Mouse (Mus musculus) midbrain, embryonic 16.5 days (tissue): Measurements from ENCODE around the gene Vat1l. TPM values are rescaled to one million over a fixed set of nuclear protein-coding genes. Genes with fewer than 3 reads are reported as not detected.

Experiments
- ATAC-seq: fragments of 200-750 bp; cut with Nextera tagmentation; 2 replicates; pipeline ENCODE4 v1.8.0; 2017; ENCODE audit warnings: moderate TSS enrichment
- H3K27ac ChIP-seq: fragments of 300-500 bp; sonication (generic); 2 replicates; pipeline ENCODE4 v1.5.1; 2014; ENCODE audit warnings: mild to moderate bottlenecking, low read length, mixed read lengths
- H3K27me3 ChIP-seq: fragments of 300-500 bp; sonication (generic); 2 replicates; pipeline ENCODE4 v1.6.1; 2014; ENCODE audit warnings: low read depth, low read length, mixed read lengths; ENCODE audit not compliant: control insufficient read depth, insufficient read depth
- H3K36me3 ChIP-seq: fragments of 300-500 bp; sonication (generic); 2 replicates; pipeline ENCODE4 v1.6.1; 2014; ENCODE audit warnings: mild to moderate bottlenecking, low read length, moderate library complexity, mixed read lengths; ENCODE audit not compliant: control insufficient read depth, insufficient read depth
- H3K4me1 ChIP-seq: fragments of 300-500 bp; sonication (generic); 2 replicates; pipeline ENCODE4 v1.6.1; 2014; ENCODE audit warnings: mild to moderate bottlenecking, low read length, mixed read lengths; ENCODE audit not compliant: control insufficient read depth, insufficient read depth
- H3K4me2 ChIP-seq: fragments of 300-500 bp; sonication (generic); 2 replicates; pipeline ENCODE4 v1.6.1; 2014; ENCODE audit warnings: mild to moderate bottlenecking, low read length, mixed read lengths
- H3K4me3 ChIP-seq: fragments of 300-500 bp; sonication (generic); 2 replicates; pipeline ENCODE4 v1.5.1; 2014; ENCODE audit warnings: low read depth, mild to moderate bottlenecking, low read length, moderate library complexity, mixed read lengths
- H3K9ac ChIP-seq: fragments of 300-500 bp; sonication (generic); 2 replicates; pipeline ENCODE4 v1.6.1; 2014; ENCODE audit warnings: low read depth, low read length, mixed read lengths
- H3K9me3 ChIP-seq: fragments of 300-500 bp; sonication (generic); replicated peaks from 2 replicates; pipeline ENCODE4 v1.6.1; 2014; ENCODE audit warnings: mild to moderate bottlenecking, low read length, mixed read lengths; ENCODE audit not compliant: control insufficient read depth, poor library complexity, severe bottlenecking
- WGBS: fragments of 180-500 bp; shearing (Covaris S2); extraction: QIAGEN DNeasy Blood & Tissue Kit; methylation state at CpG from one replicate; pipeline ENCODE4 v1.1.7; 2014; 5-methylcytosine and 5-hydroxymethylcytosine counted together
- polyA plus RNA-seq: library from polyadenylated mRNA; unstranded; fragments of >200 nt; fragmentation: Nextera tagmentation; extraction: Ambion mirVana; gene quantifications from 2 replicates; pipeline ENCODE4 v1.2.1, GENCODE M21; 2015

Gene Vat1l
- polyA plus RNA-seq, 1 experiment from 2014 or later, result 66.6 TPM

DNA sequence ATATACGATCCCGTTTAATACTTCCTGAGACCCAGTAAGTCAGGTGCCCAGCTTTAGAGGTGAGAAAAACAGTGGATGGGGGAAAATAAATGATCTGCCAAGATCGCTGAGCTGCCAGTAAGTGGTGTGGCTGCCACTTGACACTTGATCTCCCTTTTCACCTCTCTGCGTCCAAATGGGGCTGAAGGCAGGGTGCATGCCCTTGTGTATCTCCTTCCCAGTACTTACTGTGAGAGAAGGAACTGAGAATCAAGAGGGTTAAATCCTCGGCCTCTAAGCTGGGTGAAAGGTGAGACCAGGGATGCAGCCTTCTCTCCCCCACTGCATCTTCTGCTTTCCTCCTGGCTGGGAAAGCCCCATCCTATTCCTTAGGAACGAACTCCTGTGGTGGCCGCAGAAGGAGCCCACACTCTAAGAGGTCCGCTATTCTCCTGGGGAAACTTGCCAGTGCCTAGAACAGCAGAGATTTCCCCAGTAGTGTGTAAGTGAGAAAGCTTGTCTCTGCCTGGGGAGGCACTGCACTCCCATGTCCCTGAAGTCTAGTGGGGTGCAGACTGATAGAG lies 1.1 kb downstream of the Vat1l start:
- Histone ChIP-seq H3K4me1 (peaks cover 6% of the 10 kb centered on the region; the same call in 1 of the 2 replicates), H3K27ac (peak overlapping the region; percentile 55), H3K9me3 (no peaks in the 10 kb centered on the region), H3K27me3 (no peaks in the 10 kb centered on the region), H3K4me3 (peak overlapping the region; percentile 60), H3K4me2 (peak overlapping the region; percentile 69), H3K9ac (peak overlapping the region; percentile 61), H3K36me3 (no peaks in the 10 kb centered on the region)
- ATAC-seq, result no peak
- WGBS, result 2% methylated on average over 8 of the region's 8 CpGs

DNA sequence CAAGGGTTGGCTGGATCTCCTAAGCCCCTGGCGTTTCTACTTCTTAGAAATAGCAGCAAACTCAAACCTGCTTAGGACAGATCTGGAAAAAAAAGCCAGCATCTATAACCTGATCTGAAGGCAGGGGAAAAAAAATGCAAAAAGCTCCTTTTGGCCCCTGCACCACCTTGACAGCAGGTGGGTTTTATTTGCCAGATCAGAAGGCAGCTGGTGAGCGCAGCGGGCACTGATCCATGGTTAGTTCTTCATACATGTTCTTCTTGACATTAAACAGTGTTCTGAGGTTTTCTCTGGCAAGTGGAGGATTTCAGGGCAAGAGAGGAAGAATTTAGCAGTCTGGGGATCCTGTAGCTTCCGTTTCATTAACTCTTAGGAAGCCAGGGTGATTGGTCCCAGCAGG lies 1.6 kb downstream of the Vat1l start:
- Histone ChIP-seq H3K9ac (peak overlapping the region; percentile 61), H3K4me1 (peaks cover 6% of the 10 kb centered on the region; the same call in 1 of the 2 replicates), H3K4me3 (peak overlapping the region; percentile 60), H3K9me3 (no peaks in the 10 kb centered on the region), H3K27ac (peak overlapping the region; percentile 55), H3K27me3 (no peaks in the 10 kb centered on the region), H3K36me3 (no peaks in the 10 kb centered on the region), H3K4me2 (peak overlapping the region; percentile 69)
- ATAC-seq, result no peak
- WGBS, result 45% methylated on average over 4 of the region's 4 CpGs

DNA sequence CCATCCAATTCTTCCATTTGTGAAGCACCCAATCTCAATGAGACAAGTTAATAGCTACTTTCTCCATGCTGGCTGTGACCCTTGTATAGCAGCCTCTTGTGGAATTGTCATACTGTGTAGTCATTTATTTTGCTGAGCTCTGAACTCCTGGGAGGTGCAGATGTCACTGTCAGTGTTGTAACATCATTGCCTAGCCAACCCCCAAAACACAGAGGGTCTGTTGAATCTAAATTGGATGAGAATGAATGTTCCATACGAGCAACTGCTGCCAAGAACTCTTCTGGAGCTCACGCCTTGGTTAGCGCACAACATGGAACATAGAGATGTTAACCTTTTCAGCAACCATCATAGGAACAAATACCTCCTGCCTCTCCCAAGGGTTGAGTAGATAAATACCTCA lies 15.4 kb downstream of the Vat1l start:
- no peak overlapping the region for H3K9ac ChIP-seq
- no peak overlapping the region for H3K4me2 ChIP-seq
- H3K36me3 ChIP-seq, result no peaks in the 10 kb centered on the region
- H3K27ac ChIP-seq, result no peak overlapping the region
- H3K9me3 ChIP-seq, result no peaks in the 10 kb centered on the region
- ATAC-seq, result no peak
- H3K4me1 ChIP-seq, result no peaks in the 10 kb centered on the region
- WGBS, result 79% methylated on average over 3 of the region's 3 CpGs
- no peaks in the 10 kb centered on the region for H3K27me3 ChIP-seq
- H3K4me3 ChIP-seq, result no peak overlapping the region

DNA sequence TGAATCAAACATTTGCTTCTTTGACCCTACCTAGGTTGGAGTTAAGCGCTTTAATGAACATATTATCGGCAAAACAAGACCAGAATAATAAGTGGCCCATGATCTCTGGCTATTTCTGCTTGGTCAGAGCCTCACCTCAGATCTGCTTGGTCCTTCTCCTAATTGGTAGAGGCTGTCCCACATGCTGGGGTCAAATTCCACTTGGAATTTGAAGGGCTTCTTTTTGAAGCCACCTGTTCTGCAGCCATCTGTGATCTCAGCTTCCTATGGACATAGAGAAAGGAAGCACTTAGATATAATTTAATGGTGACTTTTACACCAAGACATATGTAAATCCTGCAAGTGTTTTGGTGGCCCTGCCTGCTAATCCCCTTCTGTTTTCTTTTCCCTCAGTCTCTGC lies 16.6 kb downstream of the Vat1l start:
- Histone ChIP-seq H3K36me3 (no peaks in the 10 kb centered on the region), H3K4me2 (no peak overlapping the region), H3K9me3 (no peaks in the 10 kb centered on the region), H3K4me3 (no peak overlapping the region), H3K27ac (no peak overlapping the region), H3K27me3 (no peaks in the 10 kb centered on the region), H3K4me1 (no peaks in the 10 kb centered on the region), H3K9ac (no peak overlapping the region)
- no peak for ATAC-seq
- WGBS, result 79% methylated on average over 2 of the region's 2 CpGs

GRCm38 (mm10) chr8:114224001-114224400 lies 18.6 kb downstream of the Vat1l start:
- Histone ChIP-seq H3K9ac (no peak overlapping the region), H3K36me3 (no peaks in the 10 kb centered on the region), H3K4me3 (no peak overlapping the region), H3K27me3 (no peaks in the 10 kb centered on the region), H3K9me3 (no peaks in the 10 kb centered on the region), H3K4me2 (no peak overlapping the region), H3K4me1 (no peaks in the 10 kb centered on the region), H3K27ac (no peak overlapping the region)
- 73% methylated on average over 2 of the region's 2 CpGs for WGBS
- no peak for ATAC-seq

- Histone ChIP-seq H3K4me3 (no peak overlapping the region), H3K27me3 (no peaks in the 10 kb centered on the region), H3K4me1 (no peaks in the 10 kb centered on the region), H3K9me3 (no peaks in the 10 kb centered on the region), H3K27ac (no peak overlapping the region), H3K9ac (no peak overlapping the region), H3K4me2 (no peak overlapping the region), H3K36me3 (no peaks in the 10 kb centered on the region)
- no peak for ATAC-seq
- WGBS, result 76% methylated on average over 3 of the region's 3 CpGs
Observed at GRCm38 (mm10) chr8:114251321-114252065, 46.1 kb downstream of the Vat1l start.

DNA sequence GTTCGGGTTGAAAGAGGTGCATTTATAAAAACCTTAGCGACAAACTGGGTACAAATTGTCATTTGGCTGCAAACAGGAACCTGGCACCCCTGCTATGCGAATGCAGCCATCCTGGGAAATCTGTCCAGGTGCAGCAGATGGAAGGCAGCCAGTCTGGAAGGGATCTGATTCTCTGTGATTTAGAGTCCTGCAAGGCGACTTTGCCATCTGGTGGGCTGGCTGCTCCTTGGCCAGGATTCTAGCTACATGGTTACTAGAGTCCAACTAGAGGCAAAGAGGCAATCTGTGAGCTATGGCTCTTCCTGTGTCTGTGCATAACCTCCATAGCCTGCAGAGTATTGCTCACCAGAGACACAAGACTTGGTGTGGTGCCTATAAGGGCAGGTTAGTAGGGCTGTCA lies 53.3 kb downstream of the Vat1l start:
- Histone ChIP-seq H3K4me2 (no peak overlapping the region), H3K9me3 (no peaks in the 10 kb centered on the region), H3K4me3 (no peak overlapping the region), H3K9ac (no peak overlapping the region), H3K4me1 (no peaks in the 10 kb centered on the region), H3K27ac (no peak overlapping the region; the same call in 1 of the 2 replicates), H3K27me3 (no peaks in the 10 kb centered on the region), H3K36me3 (no peaks in the 10 kb centered on the region)
- ATAC-seq, result no peak
- whole genome bisulfite sequencing, result 86% methylated on average over 4 of the region's 4 CpGs

DNA sequence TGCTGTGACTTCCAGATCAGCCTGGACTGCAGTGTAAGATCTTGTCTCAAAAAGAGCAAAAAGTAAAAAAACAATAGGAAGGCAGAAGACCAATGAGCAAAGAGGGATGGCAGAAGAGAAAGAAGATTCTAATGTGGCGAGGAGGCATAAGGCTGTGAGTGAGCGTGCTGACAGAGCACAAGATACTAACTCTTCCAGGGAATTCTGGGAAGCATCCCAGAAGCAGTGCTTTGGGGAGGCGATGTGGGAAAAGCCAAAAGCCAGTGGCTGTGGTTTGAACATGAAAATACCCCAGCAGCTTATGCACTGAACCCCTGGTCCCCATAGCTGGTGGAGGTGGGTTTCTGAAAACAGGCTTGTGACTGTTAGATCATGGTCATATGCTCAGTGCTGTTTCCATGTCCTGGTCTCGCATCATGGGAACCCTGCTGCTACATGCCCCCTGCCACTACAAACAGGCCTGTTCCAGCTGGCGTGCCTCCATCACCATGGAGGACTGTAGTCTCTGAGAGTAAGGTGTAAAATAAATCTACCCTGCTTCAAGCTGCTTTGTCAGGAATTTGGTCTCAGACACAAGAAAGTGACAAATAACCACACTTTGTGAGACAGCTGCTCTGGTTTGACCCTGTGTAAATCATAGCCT lies 54.4 kb downstream of the Vat1l start:
- H3K9me3 ChIP-seq, result no peaks in the 10 kb centered on the region
- WGBS, result 79% methylated on average over 5 of the region's 5 CpGs
- no peak overlapping the region for H3K9ac ChIP-seq
- H3K36me3 ChIP-seq, result no peaks in the 10 kb centered on the region
- no peaks in the 10 kb centered on the region for H3K27me3 ChIP-seq
- H3K4me2 ChIP-seq, result no peak overlapping the region
- ATAC-seq, result no peak
- H3K27ac ChIP-seq, result no peak overlapping the region
- H3K4me1 ChIP-seq, result no peaks in the 10 kb centered on the region
- H3K4me3 ChIP-seq, result no peak overlapping the region

GRCm38 (mm10) chr8:114262331-114262730 lies 56.9 kb downstream of the Vat1l start:
- H3K4me1 ChIP-seq, result 0 out of 2 replicates have a peak, but pooled peaks cover 5% of the 10 kb centered on the region
- no peak for ATAC-seq
- 78% methylated on average over 2 of the region's 2 CpGs for WGBS
- no peak overlapping the region for H3K4me3 ChIP-seq
- no peak overlapping the region for H3K27ac ChIP-seq
- H3K4me2 ChIP-seq, result no peak overlapping the region
- H3K27me3 ChIP-seq, result no peaks in the 10 kb centered on the region
- H3K9ac ChIP-seq, result no peak overlapping the region
- no peaks in the 10 kb centered on the region for H3K36me3 ChIP-seq
- H3K9me3 ChIP-seq, result no peaks in the 10 kb centered on the region
